Mouse (Mus musculus) splenic B cell, adult 2 months (primary cell): ENCODE results near the gene Robo1.
A peak's percentile ranks its signal among the peaks of the same experiment; 100 is the strongest.

Experiments
- DNase-seq: peaks from one replicate; pipeline ENCODE4 v3.0.0-alpha.2; 2011; ENCODE audit warnings: low read depth, low spot score
- H3K27me3 ChIP-seq: 2 replicates; pipeline ENCODE4 v1.6.1; 2012; ENCODE audit warnings: mild to moderate bottlenecking, low read length, moderate library complexity, mixed read lengths; ENCODE audit not compliant: control insufficient read depth, poor library complexity, insufficient read depth, severe bottlenecking
- H3K36me3 ChIP-seq: 2 replicates; pipeline ENCODE4 v1.6.1; 2012; ENCODE audit warnings: mild to moderate bottlenecking, low read length, moderate library complexity, mixed read lengths; ENCODE audit not compliant: control insufficient read depth, poor library complexity, insufficient read depth, severe bottlenecking

The Robo1 gene

GRCm38 (mm10) chr16:72944403-72944802, 636.3 kb downstream of the Robo1 start:
- DNase-seq = no peak
- Histone ChIP-seq H3K36me3 (no peaks in the 10 kb centered on the region), H3K27me3 (no peaks in the 10 kb centered on the region)

DNA sequence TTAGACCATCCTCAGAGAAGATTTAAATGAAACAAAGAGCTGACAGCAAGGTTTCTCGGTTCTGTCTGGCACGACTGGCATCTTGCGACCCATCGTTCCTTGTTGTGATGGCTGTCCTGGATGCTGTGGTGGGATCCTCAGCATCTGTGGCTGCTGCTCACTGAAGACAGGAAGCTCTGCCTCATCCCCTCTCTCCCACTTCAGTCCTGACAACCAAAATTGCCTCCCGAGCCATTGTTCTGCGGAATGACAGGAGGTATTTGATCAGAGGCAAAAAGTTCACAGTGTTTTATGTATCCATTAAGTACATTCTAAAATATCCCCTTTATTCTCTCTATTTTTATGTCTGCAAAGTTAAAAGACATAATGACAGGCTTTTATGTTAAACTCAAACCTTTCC, 643.9 kb downstream of the Robo1 start:
- no peak for DNase-seq
- no peaks in the 10 kb centered on the region for H3K27me3 ChIP-seq
- H3K36me3 ChIP-seq = no peaks in the 10 kb centered on the region

- no peaks in the 10 kb centered on the region for H3K36me3 ChIP-seq
- H3K27me3 ChIP-seq = no peaks in the 10 kb centered on the region
- no peak for DNase-seq
Measured at GRCm38 (mm10) chr16:72959018-72959702, 651.1 kb downstream of the Robo1 start.

DNA sequence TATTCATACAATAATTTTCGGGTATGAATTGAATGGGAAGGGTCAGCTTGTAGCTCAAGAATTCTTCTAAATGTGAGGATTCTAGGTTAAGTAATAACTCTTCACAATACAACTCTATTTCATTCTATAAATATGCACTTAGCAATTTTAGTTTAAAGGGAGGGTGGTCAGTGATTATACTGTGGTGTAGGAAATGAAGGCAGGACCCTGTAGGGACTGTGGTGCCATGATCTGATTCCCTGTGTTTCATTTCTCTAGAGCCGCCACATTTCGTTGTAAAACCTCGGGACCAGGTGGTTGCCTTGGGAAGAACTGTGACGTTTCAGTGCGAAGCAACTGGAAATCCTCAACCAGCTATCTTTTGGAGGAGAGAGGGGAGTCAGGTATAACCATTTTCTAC, 651.7 kb downstream of the Robo1 start:
- Histone ChIP-seq H3K27me3 (no peaks in the 10 kb centered on the region), H3K36me3 (no peaks in the 10 kb centered on the region)
- DNase-seq = no peak

- no peak for DNase-seq
- Histone ChIP-seq H3K27me3 (no peaks in the 10 kb centered on the region), H3K36me3 (no peaks in the 10 kb centered on the region)
Measured at GRCm38 (mm10) chr16:72963782-72964181, 655.7 kb downstream of the Robo1 start.

- no peaks in the 10 kb centered on the region for H3K36me3 ChIP-seq
Measured at GRCm38 (mm10) chr16:72967509-72967908, 659.4 kb downstream of the Robo1 start.

GRCm38 (mm10) chr16:72969990-72970389, 661.9 kb downstream of the Robo1 start:
- Histone ChIP-seq H3K36me3 (no peaks in the 10 kb centered on the region), H3K27me3 (no peaks in the 10 kb centered on the region)
- no peak for DNase-seq

More at GRCm38 (mm10) chr16:72967509-72967908, 659.4 kb downstream of the Robo1 start:
- no peak for DNase-seq
- no peaks in the 10 kb centered on the region for H3K27me3 ChIP-seq

DNA sequence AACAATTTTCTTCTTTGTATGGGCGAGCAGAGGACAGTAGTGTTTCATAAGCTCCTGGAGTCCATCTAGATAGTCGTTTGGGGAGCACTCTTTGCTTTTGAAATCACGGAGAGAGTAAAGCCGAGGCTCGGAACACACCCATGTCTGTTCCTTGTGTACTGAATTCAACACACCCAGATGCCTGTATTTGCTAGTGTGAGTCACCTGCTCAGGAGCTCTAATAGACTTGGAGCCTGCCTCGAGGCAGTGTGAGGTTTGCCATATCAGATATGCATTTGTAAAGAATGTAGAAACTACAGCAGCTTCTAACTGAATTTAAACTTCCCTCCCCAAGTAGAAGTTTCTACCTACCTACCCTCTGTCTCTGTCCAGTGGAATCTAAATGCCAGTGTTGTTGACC, 665.6 kb downstream of the Robo1 start:
- DNase-seq = no peak
- Histone ChIP-seq H3K27me3 (no peaks in the 10 kb centered on the region), H3K36me3 (no peaks in the 10 kb centered on the region)

DNA sequence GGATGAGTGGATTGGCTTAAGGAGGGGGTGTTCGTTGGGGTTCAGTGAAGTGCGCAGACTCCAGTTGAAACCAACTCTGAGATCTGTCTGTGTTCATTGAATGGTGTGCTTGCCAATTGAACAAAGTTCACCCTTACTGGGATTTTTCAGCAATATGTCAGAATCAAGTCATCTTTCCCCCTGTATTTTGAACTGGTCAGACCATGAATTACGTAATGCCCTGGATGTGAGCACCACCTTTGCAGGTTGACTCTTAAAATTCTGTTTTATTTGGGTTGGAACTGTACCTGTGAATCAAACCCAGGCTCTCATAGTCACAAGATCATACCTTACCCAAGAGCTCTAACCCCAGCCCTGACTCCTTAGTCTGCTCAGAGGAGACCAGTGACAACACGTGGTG, 666.6 kb downstream of the Robo1 start:
- no peak for DNase-seq
- H3K27me3 ChIP-seq = no peaks in the 10 kb centered on the region

DNA sequence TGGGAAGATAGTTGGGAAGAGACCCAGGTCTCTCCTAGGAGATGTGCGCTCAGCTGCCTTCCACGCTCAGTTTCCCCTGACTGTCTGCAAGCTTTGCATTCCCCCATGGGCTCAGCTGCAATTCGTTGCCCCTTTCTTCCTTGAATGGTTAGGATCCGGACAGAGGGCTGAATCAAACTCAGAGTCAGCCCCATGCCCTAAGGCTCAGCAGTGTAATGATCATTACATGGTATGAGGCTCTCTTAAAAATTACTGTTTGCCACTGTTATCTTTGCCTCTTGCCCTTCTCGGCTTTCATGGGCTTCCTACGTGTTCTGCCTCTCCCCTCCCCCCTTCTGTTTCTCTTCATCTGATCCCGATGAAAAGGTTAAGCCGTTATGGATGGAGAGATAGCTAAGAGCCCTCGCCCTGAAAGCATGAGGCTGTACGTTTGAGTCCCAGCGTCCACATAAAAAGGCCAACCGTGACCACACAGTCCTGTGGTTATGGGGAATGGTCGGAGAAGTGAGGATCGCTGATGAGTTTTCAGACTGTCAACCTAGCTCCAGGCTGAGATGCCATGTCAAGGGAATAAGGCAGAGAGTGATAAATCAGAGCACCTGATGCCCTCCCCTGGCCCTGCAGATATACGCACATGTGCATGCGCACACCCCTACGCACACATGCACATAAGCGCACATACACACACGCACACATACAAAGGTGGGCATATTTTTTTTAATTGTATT, 668.9 kb downstream of the Robo1 start:
- H3K36me3 ChIP-seq = no peaks in the 10 kb centered on the region
- no peaks in the 10 kb centered on the region for H3K27me3 ChIP-seq
- DNase-seq = no peak

More for the DNA sequence above, 666.6 kb downstream of the Robo1 start:
- H3K36me3 ChIP-seq = no peaks in the 10 kb centered on the region

DNA sequence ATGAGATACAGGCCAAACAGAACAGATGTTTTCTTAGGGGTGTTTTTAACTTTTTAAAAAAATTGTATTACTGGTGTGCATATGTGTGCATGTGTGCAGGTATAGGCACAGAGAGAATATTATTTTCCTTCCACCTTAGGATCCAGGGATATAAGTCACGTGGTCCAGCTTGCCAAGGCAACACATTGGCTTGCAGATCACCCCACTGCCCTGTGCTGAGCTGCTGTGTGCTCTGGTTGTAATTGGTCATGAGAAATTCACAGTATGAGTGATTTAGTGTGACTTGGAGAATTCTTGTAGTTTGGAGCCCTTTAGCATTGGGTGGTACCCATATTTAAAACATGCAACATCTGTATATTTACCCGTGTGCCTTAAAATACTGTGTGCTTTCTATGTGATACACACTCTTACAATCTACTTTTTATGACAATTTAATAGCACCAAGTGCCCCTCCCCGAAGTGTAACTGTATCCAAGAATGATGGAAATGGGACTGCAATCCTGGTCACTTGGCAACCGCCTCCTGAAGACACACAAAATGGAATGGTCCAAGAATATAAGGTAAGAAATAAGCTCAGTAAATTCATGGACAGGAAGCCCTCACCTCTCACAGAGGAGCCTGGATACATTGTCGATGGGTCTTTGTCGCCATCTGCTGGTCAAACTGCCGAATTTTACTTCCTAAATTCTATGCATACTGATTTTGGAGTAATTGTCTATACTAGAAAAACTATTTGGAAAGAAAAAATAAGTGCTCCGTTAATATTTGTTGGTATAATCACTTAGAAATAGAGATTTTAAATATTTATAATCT, 671.5 kb downstream of the Robo1 start:
- Histone ChIP-seq H3K27me3 (no peaks in the 10 kb centered on the region), H3K36me3 (no peaks in the 10 kb centered on the region)
- peak; percentile 2 for DNase-seq

DNA sequence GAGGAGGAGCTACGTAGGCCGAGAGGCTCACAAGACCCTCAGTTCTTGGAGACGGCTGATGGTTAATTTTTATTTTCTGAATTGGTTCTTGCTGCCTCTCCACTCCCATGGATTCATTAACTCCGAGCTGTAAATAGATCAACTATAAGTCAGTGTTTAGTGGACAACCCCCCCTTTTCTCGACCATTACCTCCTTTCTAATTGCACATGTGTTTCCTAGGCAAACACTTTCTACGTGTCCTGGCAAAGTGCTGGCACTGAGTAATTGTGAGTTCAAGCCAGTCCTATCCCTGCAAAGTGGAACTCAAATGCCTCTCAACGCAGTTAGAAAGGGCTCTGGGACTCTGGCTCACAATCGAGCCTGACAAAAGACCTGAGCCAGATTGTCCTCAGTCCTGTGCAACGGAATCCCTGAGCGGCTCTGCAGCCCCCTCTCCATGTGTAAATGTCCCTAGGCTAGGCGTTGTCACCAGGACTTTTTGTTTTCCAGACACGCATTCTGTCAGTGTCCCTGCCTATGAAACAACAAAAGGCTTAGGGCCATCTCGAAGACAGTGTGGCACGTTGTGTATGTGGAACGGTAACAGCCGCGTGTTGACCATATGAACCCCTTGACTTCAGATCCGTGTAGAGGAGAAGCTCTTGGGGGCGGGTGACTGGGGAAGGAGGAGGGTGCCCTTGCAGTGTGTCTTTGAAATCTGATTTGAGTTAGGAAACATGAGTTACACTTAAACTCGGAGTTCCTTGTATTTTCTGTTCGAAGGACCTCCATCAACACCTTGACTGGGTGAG, 682.5 kb downstream of the Robo1 start:
- Histone ChIP-seq H3K36me3 (no peaks in the 10 kb centered on the region), H3K27me3 (no peaks in the 10 kb centered on the region)
- no peak for DNase-seq

DNA sequence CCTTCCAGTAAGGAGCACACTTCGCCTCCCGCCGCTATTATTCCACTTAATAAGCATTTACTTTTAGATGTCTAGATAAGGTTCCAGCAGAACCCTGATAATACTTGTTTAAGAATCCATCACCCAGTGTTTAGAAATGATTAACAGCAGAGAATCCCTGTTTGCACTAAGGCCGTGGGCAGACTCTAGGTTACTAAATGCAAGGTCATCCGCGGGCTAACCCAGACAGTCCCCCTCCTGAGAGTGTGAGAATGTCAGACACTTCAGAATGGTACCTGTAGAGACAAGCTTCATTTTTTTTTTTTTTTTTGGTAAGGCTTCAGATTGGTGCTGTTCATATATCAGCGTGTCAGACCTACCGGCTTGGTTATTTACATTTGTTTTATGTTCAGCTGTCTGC, 685.1 kb downstream of the Robo1 start:
- H3K36me3 ChIP-seq = no peaks in the 10 kb centered on the region
- DNase-seq = no peak
- no peaks in the 10 kb centered on the region for H3K27me3 ChIP-seq

DNA sequence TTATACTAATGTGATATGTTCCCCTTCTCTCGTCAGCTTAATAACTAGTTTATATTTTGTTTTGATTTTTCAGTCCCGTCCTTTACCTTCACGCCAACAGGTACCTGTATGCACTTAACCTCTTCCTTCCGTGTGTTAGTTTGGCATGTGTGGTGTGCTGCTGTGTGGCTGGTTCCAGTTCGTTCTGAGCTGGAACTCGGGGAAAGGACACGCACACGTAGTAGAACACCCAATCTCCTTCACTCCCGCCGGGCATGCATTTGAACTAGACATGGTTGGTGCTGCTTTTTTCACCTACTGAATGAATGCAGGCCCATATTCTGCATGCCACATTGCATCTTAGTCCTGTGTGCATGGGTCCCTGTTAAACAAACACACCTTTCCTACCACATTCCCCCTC, 685.5 kb downstream of the Robo1 start:
- Histone ChIP-seq H3K36me3 (no peaks in the 10 kb centered on the region), H3K27me3 (no peaks in the 10 kb centered on the region)
- DNase-seq = no peak
